Mouse (Mus musculus) ES-E14 (cell line): Measurements from ENCODE around the gene Eya2. TPM values are rescaled to one million over a fixed set of nuclear protein-coding genes. Genes with fewer than 3 reads are reported as not detected.
A peak's percentile ranks its signal among the peaks of the same experiment; 100 is the strongest.

ENCODE experiments used
- DNase-seq: peaks from one replicate; pipeline ENCODE4 v3.0.0-alpha.2; 2013; ENCODE audit warnings: low read depth, low spot score
- H3K27ac ChIP-seq: 2 replicates; pipeline ENCODE4 v1.5.1; 2012; ENCODE audit warnings: low read depth, mild to moderate bottlenecking, low read length, moderate library complexity, mixed read lengths; ENCODE audit not compliant: poor library complexity, insufficient read depth, severe bottlenecking
- H3K36me3 ChIP-seq: 2 replicates; pipeline ENCODE4 v1.6.1; 2012; ENCODE audit warnings: mild to moderate bottlenecking, low read length, moderate library complexity, mixed read lengths; ENCODE audit not compliant: control insufficient read depth, poor library complexity, insufficient read depth, severe bottlenecking
- H3K4me1 ChIP-seq, 2 experiments: fragments of 150-350 bp in 1 of 2; sonication (generic) in 1 of 2; 2 replicates each; pipeline ENCODE4 v1.6.1; 2012; ENCODE audit warnings: low read length in 2 of 2, mild to moderate bottlenecking in 1 of 2, mixed read lengths in 1 of 2; ENCODE audit not compliant: control insufficient read depth in 2 of 2, insufficient read depth in 2 of 2, poor library complexity in 1 of 2
- H3K4me3 ChIP-seq, 2 experiments: fragments of 150-350 bp in 1 of 2; sonication (generic) in 1 of 2; 2 replicates each; pipeline ENCODE4 v1.5.1; 2012; ENCODE audit warnings: low read length in 2 of 2, low read depth in 1 of 2, mild to moderate bottlenecking in 1 of 2, mixed read lengths in 1 of 2; ENCODE audit not compliant: insufficient read depth in 1 of 2, poor library complexity in 1 of 2, severe bottlenecking in 1 of 2
- H3K9ac ChIP-seq: 2 replicates; pipeline ENCODE4 v1.6.1; 2012; ENCODE audit warnings: low read depth, mild to moderate bottlenecking, low read length, mixed read lengths; ENCODE audit not compliant: poor library complexity, insufficient read depth, severe bottlenecking
- H3K9me3 ChIP-seq: fragments of 150-350 bp; sonication (generic); 2 replicates; pipeline ENCODE4 v1.6.1; 2012; ENCODE audit warnings: low read depth, mild to moderate bottlenecking, low read length; ENCODE audit not compliant: control insufficient read depth, insufficient read depth
- CHD2 ChIP-seq: IDR thresholded peaks from 2 replicates; pipeline ENCODE4 v1.6.1; 2014; ENCODE audit warnings: mild to moderate bottlenecking, low read depth, low read length, inconsistent platforms
- HCFC1 ChIP-seq: IDR thresholded peaks from 2 replicates; pipeline ENCODE4 v1.6.1; 2012; ENCODE audit warnings: low read length, inconsistent platforms, borderline replicate concordance; ENCODE audit not compliant: insufficient read depth
- MAFK ChIP-seq: IDR thresholded peaks from 2 replicates; pipeline ENCODE4 v1.6.1; 2014; ENCODE audit warnings: mild to moderate bottlenecking, low read depth, low read length, inconsistent platforms; ENCODE audit not compliant: insufficient read depth
- ZC3H11A ChIP-seq: IDR thresholded peaks from 2 replicates; pipeline ENCODE4 v1.6.1; 2012; ENCODE audit warnings: low read depth, mild to moderate bottlenecking, inconsistent platforms, low read length, borderline replicate concordance
- ZNF384 ChIP-seq: IDR thresholded peaks from 2 replicates; pipeline ENCODE4 v1.6.1; 2012; ENCODE audit warnings: low read depth, low read length, inconsistent platforms
- in situ Hi-C, 2 experiments: fragments of 600-800 bp; cut with MboI; formaldehyde crosslinking; loops; one replicate each; pipeline ENCODE4 v1.15.1; 2025; ENCODE audit warnings: low sequenced_read_pairs in 2 of 2, inconsistent platforms in 1 of 2; ENCODE audit not compliant: unreplicated experiment in 2 of 2
- total RNA-seq: library from RNA; depleted of rRNA; stranded (reverse); fragments of 300-350 nt; gene quantifications from 2 replicates; pipeline ENCODE4 v1.2.3, GENCODE M21; 2012

Eya2 gene
- total RNA-seq, 1 experiment = 0.40 TPM

DNA sequence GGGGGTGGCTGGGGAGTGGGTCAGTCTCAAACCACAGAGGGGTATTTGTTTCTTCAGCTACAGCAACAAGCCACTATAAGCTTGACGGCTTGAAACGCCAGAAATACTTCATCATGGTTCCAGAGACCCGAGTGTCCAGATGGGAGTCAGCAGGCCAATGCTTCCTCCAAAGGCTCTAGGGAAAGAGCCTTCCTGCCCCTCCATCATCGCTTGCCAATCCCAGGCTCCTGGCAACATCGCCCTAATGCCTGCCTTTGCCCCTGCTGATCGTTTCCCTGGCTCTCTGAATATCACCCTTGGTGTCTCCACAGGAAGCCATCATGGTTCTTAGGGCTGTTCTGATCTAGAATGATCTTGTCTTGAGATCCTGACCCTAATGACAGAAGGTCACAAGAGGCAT lies 33.0 kb upstream of the Eya2 start:
- H3K4me1 ChIP-seq = no peaks in the 10 kb centered on the region; a peak in 1 of 4 replicates
- no peaks in the 10 kb centered on the region for H3K36me3 ChIP-seq
- no peak overlapping the region for H3K27ac ChIP-seq
- H3K9ac ChIP-seq = no peak overlapping the region
- no peak for DNase-seq
- in situ Hi-C loops = no loop called here
- H3K9me3 ChIP-seq = no peaks in the 10 kb centered on the region
- TF ChIP-seq HCFC1 = no peak
- no peak for TF ChIP-seq CHD2
- TF ChIP-seq ZNF384 = no peak
- no peak overlapping the region for H3K4me3 ChIP-seq

DNA sequence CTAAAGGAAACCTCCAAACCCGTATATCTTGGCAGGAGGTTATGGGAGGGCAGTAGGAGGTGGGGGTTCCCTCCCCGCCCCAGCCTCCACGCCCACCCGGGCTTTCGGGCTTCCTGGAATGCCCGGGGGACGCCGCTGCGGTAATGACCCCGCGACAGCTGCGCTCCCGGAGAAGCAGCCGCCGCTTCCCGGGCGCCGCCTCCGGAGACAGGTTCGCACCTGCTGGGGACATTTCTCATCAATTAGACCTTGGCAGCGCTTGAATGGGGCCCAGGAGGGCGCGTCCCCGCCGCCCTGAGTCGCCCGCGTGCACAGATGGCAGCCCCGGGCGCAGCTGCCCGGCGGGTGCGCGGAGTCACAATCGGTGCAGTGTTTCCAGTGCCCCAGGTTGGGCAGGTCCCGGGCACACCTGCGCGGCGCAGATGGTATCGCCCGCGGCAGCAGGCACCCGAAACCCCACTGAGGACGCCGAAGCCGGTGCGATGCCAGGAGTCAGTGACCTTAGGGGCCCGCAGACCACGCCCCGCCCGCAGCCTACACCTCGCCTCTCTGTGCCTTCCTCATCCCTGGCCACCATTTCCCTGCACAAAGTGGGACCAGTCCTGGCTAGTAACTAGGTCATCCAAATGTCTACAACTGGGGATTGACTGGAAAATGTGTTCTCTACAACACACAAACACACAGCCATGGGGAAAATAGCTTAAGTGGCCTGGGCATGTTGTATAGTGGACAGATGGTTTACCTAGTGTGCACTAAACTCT lies 31.4 kb upstream of the Eya2 start:
- Histone ChIP-seq H3K9ac (no peak overlapping the region; the same call in 1 of the 2 replicates), H3K9me3 (no peaks in the 10 kb centered on the region), H3K27ac (no peak overlapping the region), H3K4me3 (peak overlapping the region; percentile 59 to 64), H3K36me3 (no peaks in the 10 kb centered on the region), H3K4me1 (no peaks in the 10 kb centered on the region)
- in situ Hi-C loops = no loop called here
- no peak for DNase-seq
- TF ChIP-seq CHD2 = no peak
- TF ChIP-seq ZC3H11A = no peak
- no peak for TF ChIP-seq ZNF384
- TF ChIP-seq HCFC1 = no peak
- TF ChIP-seq MAFK = no peak

DNA sequence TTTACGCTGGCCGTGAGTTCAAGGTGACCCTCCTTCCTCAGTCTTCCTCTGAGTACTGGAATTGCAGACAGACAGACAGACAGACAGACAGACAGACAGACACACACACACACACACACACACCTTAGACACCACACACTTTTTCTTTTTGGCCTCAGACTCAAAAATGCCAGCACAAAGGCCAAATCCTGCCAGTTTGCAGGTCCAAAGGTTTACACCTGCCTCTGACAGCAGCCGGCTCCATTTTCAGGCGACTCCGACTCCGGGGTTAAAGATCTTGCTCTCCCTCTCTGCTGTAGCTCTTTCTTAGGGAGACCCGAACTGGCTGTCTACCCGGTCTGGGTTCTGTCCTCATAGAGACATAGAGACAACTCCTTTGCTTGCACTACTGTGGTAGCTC lies 30.7 kb upstream of the Eya2 start:
- Histone ChIP-seq H3K4me3 (no peak overlapping the region), H3K4me1 (no peaks in the 10 kb centered on the region), H3K36me3 (no peaks in the 10 kb centered on the region), H3K9me3 (no peaks in the 10 kb centered on the region), H3K9ac (no peak overlapping the region), H3K27ac (no peak overlapping the region)
- in situ Hi-C loops = no loop called here
- TF ChIP-seq HCFC1 = no peak
- TF ChIP-seq ZNF384 = no peak
- no peak for TF ChIP-seq ZC3H11A
- TF ChIP-seq CHD2 = no peak
- no peak for TF ChIP-seq MAFK
- DNase-seq = no peak

DNA sequence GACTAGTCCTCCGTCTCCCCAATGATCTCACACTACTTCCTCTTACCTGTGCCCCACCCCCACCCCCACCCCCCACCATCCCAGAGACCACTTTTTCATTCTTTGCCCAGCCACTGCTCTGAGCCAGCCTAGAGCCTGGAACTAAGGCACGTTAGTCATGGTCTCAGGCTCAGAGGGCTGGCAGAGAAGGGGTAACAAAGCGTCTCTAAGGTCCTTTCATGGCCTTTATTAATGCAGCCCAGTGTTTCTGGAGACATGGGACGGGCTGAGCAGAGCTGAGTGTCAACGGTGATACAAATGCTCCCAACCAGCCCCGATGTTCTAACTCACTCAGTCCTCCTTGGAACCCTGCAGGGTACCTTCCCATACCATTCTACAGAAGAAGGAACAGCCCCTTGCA lies 30.2 kb upstream of the Eya2 start:
- Histone ChIP-seq H3K27ac (no peak overlapping the region), H3K9ac (no peak overlapping the region), H3K36me3 (no peaks in the 10 kb centered on the region), H3K9me3 (no peaks in the 10 kb centered on the region), H3K4me3 (no peak overlapping the region), H3K4me1 (no peaks in the 10 kb centered on the region)
- DNase-seq = no peak
- no peak for TF ChIP-seq ZC3H11A
- no peak for TF ChIP-seq CHD2
- TF ChIP-seq ZNF384 = no peak
- no peak for TF ChIP-seq MAFK
- TF ChIP-seq HCFC1 = no peak
- in situ Hi-C loops = no loop called here

DNA sequence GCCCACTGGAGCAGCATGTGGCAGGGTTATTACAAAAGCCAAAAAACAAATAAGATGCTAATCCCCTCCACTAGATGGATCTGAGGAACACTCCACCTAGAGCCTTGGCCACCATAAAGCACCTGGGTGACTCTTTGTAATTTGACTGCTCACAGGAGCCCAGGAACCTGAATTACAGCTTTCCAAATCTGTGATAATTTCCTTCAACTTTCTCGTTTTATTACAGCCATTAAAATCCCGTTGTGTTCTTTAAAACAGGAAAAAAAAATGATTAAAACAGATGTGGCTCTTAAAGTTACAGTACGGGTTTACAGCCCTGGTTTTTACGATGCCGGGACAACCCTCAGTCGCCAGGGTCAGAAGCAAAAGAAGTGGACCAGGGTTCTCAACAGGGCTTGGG lies 27.9 kb upstream of the Eya2 start:
- no peak for DNase-seq
- H3K4me3 ChIP-seq = no peak overlapping the region
- no peak overlapping the region for H3K27ac ChIP-seq
- H3K36me3 ChIP-seq = no peaks in the 10 kb centered on the region
- H3K9me3 ChIP-seq = no peaks in the 10 kb centered on the region
- no peak for TF ChIP-seq MAFK
- no peak for TF ChIP-seq HCFC1
- no peak for TF ChIP-seq ZNF384
- TF ChIP-seq CHD2 = no peak
- no peak for TF ChIP-seq ZC3H11A
- H3K4me1 ChIP-seq = no peaks in the 10 kb centered on the region
- in situ Hi-C loops = no loop called here
- H3K9ac ChIP-seq = no peak overlapping the region
